Mouse (Mus musculus) lung, embryonic 15.5 days (tissue): Measurements from ENCODE around the gene Trpc4. TPM values are rescaled to one million over a fixed set of nuclear protein-coding genes. Genes with fewer than 3 reads are reported as not detected.

Source experiments
- ATAC-seq: fragments of 200-750 bp; cut with Nextera tagmentation; 2 replicates; pipeline ENCODE4 v1.8.0; 2017; ENCODE audit warnings: moderate number of reproducible peaks, borderline replicate concordance; ENCODE audit not compliant: low FRiP score, low TSS enrichment; ENCODE audit errors: extremely low read depth
- H3K27ac ChIP-seq: fragments of 300-500 bp; sonication (generic); 2 replicates; pipeline ENCODE4 v1.5.1; 2015; ENCODE audit warnings: moderate library complexity, mild to moderate bottlenecking, inconsistent platforms
- H3K27me3 ChIP-seq: fragments of 300-500 bp; sonication (generic); 2 replicates; pipeline ENCODE4 v1.6.1; 2015; ENCODE audit warnings: inconsistent platforms
- H3K36me3 ChIP-seq: fragments of 300-500 bp; sonication (generic); 2 replicates; pipeline ENCODE4 v1.6.1; 2015; ENCODE audit warnings: inconsistent platforms
- H3K4me1 ChIP-seq: fragments of 300-500 bp; sonication (generic); 2 replicates; pipeline ENCODE4 v1.6.1; 2015; ENCODE audit warnings: inconsistent platforms
- H3K4me2 ChIP-seq: fragments of 300-500 bp; sonication (generic); 2 replicates; pipeline ENCODE4 v1.6.1; 2015; ENCODE audit warnings: inconsistent platforms, mild to moderate bottlenecking, moderate library complexity
- H3K4me3 ChIP-seq: fragments of 300-500 bp; sonication (generic); 2 replicates; pipeline ENCODE4 v1.5.1; 2015; ENCODE audit warnings: mild to moderate bottlenecking, inconsistent platforms
- H3K9ac ChIP-seq: fragments of 300-500 bp; sonication (generic); 2 replicates; pipeline ENCODE4 v1.6.1; 2015; ENCODE audit warnings: inconsistent platforms
- H3K9me3 ChIP-seq: fragments of 300-500 bp; sonication (generic); 2 replicates; pipeline ENCODE4 v1.6.1; 2016; ENCODE audit warnings: inconsistent platforms
- WGBS: fragments of 180-500 bp; shearing (Covaris S2); methylation state at CpG from one replicate; pipeline ENCODE4 v1.1.7; 2015; 5-methylcytosine and 5-hydroxymethylcytosine counted together
- polyA plus RNA-seq: library from polyadenylated mRNA; unstranded; fragments of >200 nt; fragmentation: Nextera tagmentation; extraction: Ambion mirVana; gene quantifications from 2 replicates; pipeline ENCODE4 v1.2.1, GENCODE M21; 2015

Gene Trpc4
- polyA plus RNA-seq, 1 experiment from 2014 or later: 0.19 TPM

GRCm38 (mm10) chr3:54289731-54290130, 133.9 kb downstream of the Trpc4 start:
- WGBS: 35% methylated on average over 3 of the region's 3 CpGs
- H3K9ac ChIP-seq: no peak overlapping the region
- no peaks in the 10 kb centered on the region for H3K4me1 ChIP-seq
- no peak for ATAC-seq
- no peak overlapping the region for H3K4me2 ChIP-seq
- H3K36me3 ChIP-seq: no peaks in the 10 kb centered on the region
- H3K27ac ChIP-seq: no peak overlapping the region
- H3K4me3 ChIP-seq: no peak overlapping the region
- H3K27me3 ChIP-seq: no peaks in the 10 kb centered on the region
- no peaks in the 10 kb centered on the region for H3K9me3 ChIP-seq

DNA sequence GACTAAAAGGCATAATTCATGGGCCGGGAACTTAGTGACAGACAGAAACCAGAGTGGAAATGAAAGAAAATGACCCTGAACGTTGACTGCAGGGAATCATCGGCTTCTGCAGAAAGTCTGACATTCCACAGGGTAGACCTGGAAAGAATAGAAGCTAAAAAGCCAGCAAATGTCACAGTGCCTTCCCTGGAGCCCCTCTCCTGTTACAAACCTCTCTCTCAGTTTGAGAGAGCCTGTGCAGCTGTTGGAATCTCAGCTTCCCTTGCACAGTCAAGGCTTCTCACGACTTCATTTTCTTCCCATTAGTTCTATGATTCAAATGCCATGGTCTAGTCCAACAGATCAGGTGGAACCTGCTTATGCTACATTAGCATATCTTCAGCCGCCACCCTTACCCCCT, 154.8 kb downstream of the Trpc4 start:
- no peaks in the 10 kb centered on the region for H3K4me1 ChIP-seq
- H3K9me3 ChIP-seq: no peaks in the 10 kb centered on the region
- H3K36me3 ChIP-seq: no peaks in the 10 kb centered on the region
- no peaks in the 10 kb centered on the region for H3K27me3 ChIP-seq
- WGBS: 52% methylated on average over 5 of the region's 5 CpGs
- no peak for ATAC-seq
- H3K4me3 ChIP-seq: no peak overlapping the region
- H3K4me2 ChIP-seq: no peak overlapping the region
- H3K9ac ChIP-seq: no peak overlapping the region
- H3K27ac ChIP-seq: no peak overlapping the region

GRCm38 (mm10) chr3:54314055-54314454, 158.2 kb downstream of the Trpc4 start:
- Histone ChIP-seq H3K4me1 (no peaks in the 10 kb centered on the region), H3K9me3 (no peaks in the 10 kb centered on the region), H3K4me2 (no peak overlapping the region), H3K4me3 (no peak overlapping the region), H3K9ac (no peak overlapping the region), H3K36me3 (no peaks in the 10 kb centered on the region), H3K27me3 (no peaks in the 10 kb centered on the region), H3K27ac (no peak overlapping the region)
- no peak for ATAC-seq
- 72% methylated on average over 2 of the region's 2 CpGs for WGBS

- no peaks in the 10 kb centered on the region for H3K9me3 ChIP-seq
- H3K4me2 ChIP-seq: no peak overlapping the region
- H3K4me1 ChIP-seq: no peaks in the 10 kb centered on the region
- no peak overlapping the region for H3K27ac ChIP-seq
- H3K9ac ChIP-seq: no peak overlapping the region
- no peak overlapping the region for H3K4me3 ChIP-seq
- H3K36me3 ChIP-seq: no peaks in the 10 kb centered on the region
- no peak for ATAC-seq
- 24% methylated on average over 9 of the region's 9 CpGs for WGBS
- no peaks in the 10 kb centered on the region for H3K27me3 ChIP-seq
Observed at GRCm38 (mm10) chr3:54352891-54353652, 197.2 kb downstream of the Trpc4 start.

DNA sequence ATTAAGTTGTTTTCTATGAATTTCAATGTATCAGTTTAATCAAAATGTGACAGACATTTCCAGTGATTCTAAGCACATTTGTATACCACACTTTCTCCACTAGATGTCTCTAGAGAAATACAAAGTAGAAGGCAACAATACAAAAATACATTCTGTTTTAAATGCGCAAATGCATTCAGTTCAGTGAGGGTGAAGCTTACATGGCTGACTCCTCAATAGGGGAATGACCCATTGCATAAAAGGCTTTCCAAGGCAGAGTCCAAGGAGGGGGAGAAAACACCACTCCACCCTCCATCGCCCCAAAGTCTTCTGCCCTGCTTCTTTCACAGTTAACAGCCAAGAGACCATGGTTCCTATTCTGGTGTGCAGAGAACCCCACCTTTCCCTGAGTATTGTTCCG, 201.7 kb downstream of the Trpc4 start:
- Histone ChIP-seq H3K9ac (no peak overlapping the region), H3K4me2 (no peak overlapping the region), H3K27ac (no peak overlapping the region), H3K36me3 (no peaks in the 10 kb centered on the region), H3K27me3 (no peaks in the 10 kb centered on the region), H3K9me3 (no peaks in the 10 kb centered on the region), H3K4me1 (peaks cover 13% of the 10 kb centered on the region; the same call in 1 of the 2 replicates), H3K4me3 (no peak overlapping the region)
- 67% methylated on average over 3 of the region's 3 CpGs for whole genome bisulfite sequencing
- ATAC-seq: no peak

GRCm38 (mm10) chr3:54358463-54359189, 202.8 kb downstream of the Trpc4 start:
- no peaks in the 10 kb centered on the region for H3K9me3 ChIP-seq
- H3K36me3 ChIP-seq: no peaks in the 10 kb centered on the region
- H3K9ac ChIP-seq: no peak overlapping the region
- peak overlapping the region; percentile 39 for H3K4me2 ChIP-seq
- 27% methylated on average over 15 of the region's 15 CpGs for WGBS
- peaks cover 13% of the 10 kb centered on the region; the same call in 1 of the 2 replicates for H3K4me1 ChIP-seq
- ATAC-seq: peak; percentile 71; the same call in 1 of the 2 replicates
- H3K4me3 ChIP-seq: peak overlapping the region; percentile 8; the same call in 1 of the 2 replicates
- H3K27me3 ChIP-seq: no peaks in the 10 kb centered on the region
- H3K27ac ChIP-seq: peak overlapping the region; percentile 50

DNA sequence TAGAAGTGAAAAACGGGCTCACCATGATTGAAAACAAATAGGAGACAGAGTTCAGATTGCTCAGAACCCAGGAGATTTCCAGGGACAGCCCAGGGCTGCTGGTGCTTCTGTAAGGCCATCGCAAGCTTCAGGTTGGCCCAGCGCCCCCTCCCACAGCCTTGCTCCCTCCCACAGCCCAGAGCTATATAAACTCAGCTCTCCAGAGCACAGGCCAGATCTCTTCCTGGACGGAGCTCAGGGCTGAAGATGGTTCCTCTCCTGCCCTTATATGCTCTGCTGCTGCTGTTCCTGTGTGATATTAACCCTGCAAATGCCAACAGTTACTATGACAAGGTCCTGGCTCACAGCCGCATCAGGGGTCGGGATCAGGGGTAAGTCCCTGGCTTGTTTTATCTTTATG, 205.1 kb downstream of the Trpc4 start, which contains the start of gene Postn:
Gene Postn (plus strand): TSS at position 213 of the 400 bp plus-strand sequence.
- H3K27me3 ChIP-seq: no peaks in the 10 kb centered on the region
- H3K27ac ChIP-seq: 0 out of 2 replicates have a peak within 1 kb of the TSS, but pooled peaks have one; percentile 10
- peak; percentile 46; the same call in 1 of the 2 replicates for ATAC-seq
- 28% methylated on average over 6 of the region's 6 CpGs for WGBS
- no peak within 1 kb of the TSS; the same call in 1 of the 2 replicates for H3K9ac ChIP-seq
- H3K4me2 ChIP-seq: peak within 1 kb of the TSS; percentile 8; the same call in 1 of the 2 replicates
- H3K4me1 ChIP-seq: peaks cover 13% of the 10 kb centered on the region; the same call in 1 of the 2 replicates
- 0 out of 2 replicates have a peak within 1 kb of the TSS, but pooled peaks have one; percentile 20 for H3K4me3 ChIP-seq
- no peaks in the 10 kb centered on the region for H3K36me3 ChIP-seq
- no peaks in the 10 kb centered on the region for H3K9me3 ChIP-seq

- no peaks in the 10 kb centered on the region for H3K27me3 ChIP-seq
- H3K4me2 ChIP-seq: no peak overlapping the region
- H3K4me3 ChIP-seq: 0 out of 2 replicates have a peak overlapping the region, but pooled peaks have one; percentile 4
- no peaks in the 10 kb centered on the region for H3K9me3 ChIP-seq
- peaks cover 13% of the 10 kb centered on the region; the same call in 1 of the 2 replicates for H3K4me1 ChIP-seq
- no peak for ATAC-seq
- H3K36me3 ChIP-seq: no peaks in the 10 kb centered on the region
- H3K9ac ChIP-seq: no peak overlapping the region
- H3K27ac ChIP-seq: no peak overlapping the region
Observed at GRCm38 (mm10) chr3:54361656-54362055, 205.8 kb downstream of the Trpc4 start.

Other genes with a start within 250 kb of the Trpc4 start
- gene Postn, start 205.1 kb downstream of the Trpc4 start, polyA plus RNA-seq: 102 and 129 TPM in 2 replicates